Mouse (Mus musculus) C2C12 (cell line): ENCODE data around the gene Tmem205.

Experiments
- CTCF ChIP-seq: IDR thresholded peaks from one replicate; pipeline ENCODE4 v1.5.1; 2011; ENCODE audit not compliant: control insufficient read depth, insufficient read depth, insufficient read length
- MAX ChIP-seq: IDR thresholded peaks from one replicate; pipeline ENCODE4 v1.6.1; 2011; ENCODE audit warnings: mild to moderate bottlenecking, control low read depth
- USF1 ChIP-seq: IDR thresholded peaks from one replicate; pipeline ENCODE4 v1.6.1; 2011; ENCODE audit warnings: low read depth, mild to moderate bottlenecking, control low read depth, moderate library complexity

GRCm38 (mm10) chr9:21944267-21944666, 16.9 kb upstream of the Tmem205 start:
- TF ChIP-seq CTCF (no peak), MAX (no peak), USF1 (no peak)
